Mouse (Mus musculus) cerebellum, postnatal 36 days (tissue): ENCODE measurements around the gene Hnrnpdl.

Source experiments
- DNase-seq, 2 experiments: peaks; one replicate each; pipeline ENCODE4 v3.0.0; 2021 to 2022; ENCODE audit warnings: mixed read lengths in 2 of 2

Hnrnpdl gene

GRCm38 (mm10) chr5:100003895-100004294 is 35.6 kb downstream of the Hnrnpdl start:
- no peak for DNase-seq

GRCm38 (mm10) chr5:100000500-100000899 is 39.0 kb downstream of the Hnrnpdl start:
- no peak for DNase-seq

GRCm38 (mm10) chr5:100000048-100000447 is 39.4 kb downstream of the Hnrnpdl start:
- no peak for DNase-seq

- no peak for DNase-seq
Observed at GRCm38 (mm10) chr5:99994680-99995079, 44.8 kb downstream of the Hnrnpdl start.

- no peak for DNase-seq
Observed at GRCm38 (mm10) chr5:99994166-99994565, 45.3 kb downstream of the Hnrnpdl start.
